Mouse (Mus musculus): ENCODE data around the gene Zfp800. TPM values are rescaled to one million over a fixed set of nuclear protein-coding genes. Genes with fewer than 3 reads are reported as not detected.

The Zfp800 gene
- polyA plus RNA-seq, 1 experiment from 2014 or later = 21.2 TPM

- Histone ChIP-seq H3K36me3 (ENCODE audit: insufficient read depth, low read length) (no peaks in the 10 kb centered on the region), H3K27ac (ENCODE audit: low read length) (no peak overlapping the region), H3K9me3 (ENCODE audit: low read length) (no peaks in the 10 kb centered on the region), H3K9ac (replicated peaks; ENCODE audit: low read depth) (no peak overlapping the region), H3K4me3 (ENCODE audit: low read depth, low read length) (no peak overlapping the region), H3K4me2 (replicated peaks; ENCODE audit: low read depth, low read length) (no peak overlapping the region), H3K27me3 (replicated peaks; ENCODE audit: insufficient read depth, low read length) (no peaks in the 10 kb centered on the region), H3K4me1 (ENCODE audit: insufficient read depth, low read depth, low read length) (no peaks in the 10 kb centered on the region)
- ATAC-seq = no peak
- TF ChIP-seq EP300 (IDR thresholded peaks at IDR 0.05) = no peak
- TF ChIP-seq CTCF (IDR thresholded peaks at IDR 0.05) = no peak
- WGBS = 72% methylated on average over 4 of the region's 4 CpGs
- DNase-seq (ENCODE audit: low spot score) = no peak
Measured at GRCm38 (mm10) chr6:28341174-28341573, 56.6 kb downstream of the Zfp800 start.

DNA sequence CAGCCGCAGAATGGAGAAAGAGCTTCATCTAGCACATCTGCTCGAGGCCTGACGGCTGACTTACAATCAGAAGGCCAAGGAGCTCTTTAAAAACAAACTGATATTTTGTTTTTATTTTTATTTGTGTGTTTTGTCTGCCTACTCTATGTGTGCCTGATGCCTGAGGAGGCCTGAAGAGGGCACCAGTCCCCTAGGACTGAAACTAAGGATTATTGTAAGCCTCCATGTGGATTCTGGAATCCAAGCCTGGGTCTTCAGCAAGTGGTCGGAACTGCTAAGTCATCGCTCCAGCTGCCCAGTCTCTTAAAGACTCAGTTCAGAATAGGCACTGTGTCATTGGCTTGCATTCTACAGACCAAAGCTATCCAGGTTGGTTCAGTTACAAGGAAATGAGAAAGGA, 58.4 kb downstream of the Zfp800 start:
- Histone ChIP-seq H3K36me3 (ENCODE audit: insufficient read depth, low read length) (no peaks in the 10 kb centered on the region), H3K27me3 (replicated peaks; ENCODE audit: insufficient read depth, low read length) (no peaks in the 10 kb centered on the region), H3K4me3 (ENCODE audit: low read depth, low read length) (no peak overlapping the region), H3K9ac (replicated peaks; ENCODE audit: low read depth) (no peak overlapping the region), H3K27ac (ENCODE audit: low read length) (no peak overlapping the region), H3K4me2 (replicated peaks; ENCODE audit: low read depth, low read length) (no peak overlapping the region), H3K9me3 (ENCODE audit: low read length) (no peaks in the 10 kb centered on the region), H3K4me1 (ENCODE audit: insufficient read depth, low read depth, low read length) (no peaks in the 10 kb centered on the region)
- ATAC-seq (no peak), DNase-seq (ENCODE audit: low spot score) (no peak)
- WGBS = 82% methylated on average over 5 of the region's 5 CpGs
- TF ChIP-seq CTCF (IDR thresholded peaks at IDR 0.05) (peak; percentile 29; the same call in 1 of the 2 replicates), EP300 (IDR thresholded peaks at IDR 0.05) (no peak)

- Histone ChIP-seq H3K9me3 (ENCODE audit: low read length) (no peaks in the 10 kb centered on the region), H3K9ac (replicated peaks; ENCODE audit: low read depth) (no peak overlapping the region), H3K4me1 (ENCODE audit: insufficient read depth, low read depth, low read length) (no peaks in the 10 kb centered on the region), H3K36me3 (ENCODE audit: insufficient read depth, low read length) (no peaks in the 10 kb centered on the region), H3K4me2 (replicated peaks; ENCODE audit: low read depth, low read length) (no peak overlapping the region), H3K27ac (ENCODE audit: low read length) (no peak overlapping the region), H3K27me3 (replicated peaks; ENCODE audit: insufficient read depth, low read length) (no peaks in the 10 kb centered on the region), H3K4me3 (ENCODE audit: low read depth, low read length) (no peak overlapping the region)
- TF ChIP-seq CTCF (IDR thresholded peaks at IDR 0.05) (no peak), EP300 (IDR thresholded peaks at IDR 0.05) (no peak)
- 79% methylated on average over 5 of the region's 5 CpGs for WGBS
- DNase-seq (ENCODE audit: low spot score) (no peak), ATAC-seq (no peak)
Measured at GRCm38 (mm10) chr6:28333696-28334095, 64.1 kb downstream of the Zfp800 start.

- Histone ChIP-seq H3K4me3 (ENCODE audit: low read depth, low read length) (no peak overlapping the region), H3K36me3 (ENCODE audit: insufficient read depth, low read length) (no peaks in the 10 kb centered on the region), H3K27me3 (replicated peaks; ENCODE audit: insufficient read depth, low read length) (no peaks in the 10 kb centered on the region), H3K27ac (ENCODE audit: low read length) (no peak overlapping the region), H3K4me2 (replicated peaks; ENCODE audit: low read depth, low read length) (no peak overlapping the region), H3K4me1 (ENCODE audit: insufficient read depth, low read depth, low read length) (no peaks in the 10 kb centered on the region), H3K9ac (replicated peaks; ENCODE audit: low read depth) (no peak overlapping the region), H3K9me3 (ENCODE audit: low read length) (no peaks in the 10 kb centered on the region)
- DNase-seq (ENCODE audit: low spot score) (no peak), ATAC-seq (no peak)
- 81% methylated on average over 3 of the region's 3 CpGs for WGBS
- TF ChIP-seq EP300 (IDR thresholded peaks at IDR 0.05) = no peak
- no peak for TF ChIP-seq CTCF (IDR thresholded peaks at IDR 0.05)
Measured at GRCm38 (mm10) chr6:28332546-28332945, 65.3 kb downstream of the Zfp800 start.

- H3K4me2 ChIP-seq (replicated peaks; ENCODE audit: low read depth, low read length) = no peak overlapping the region
- 62% methylated on average over 6 of the region's 6 CpGs for whole genome bisulfite sequencing
- ATAC-seq (no peak), DNase-seq (ENCODE audit: low spot score) (no peak)
- H3K27me3 ChIP-seq (replicated peaks; ENCODE audit: insufficient read depth, low read length) = no peaks in the 10 kb centered on the region
- no peak overlapping the region for H3K27ac ChIP-seq (ENCODE audit: low read length)
- no peak overlapping the region for H3K9ac ChIP-seq (replicated peaks; ENCODE audit: low read depth)
- no peaks in the 10 kb centered on the region for H3K36me3 ChIP-seq (ENCODE audit: insufficient read depth, low read length)
- H3K4me3 ChIP-seq (ENCODE audit: low read depth, low read length) = no peak overlapping the region
- no peaks in the 10 kb centered on the region for H3K9me3 ChIP-seq (ENCODE audit: low read length)
- no peaks in the 10 kb centered on the region for H3K4me1 ChIP-seq (ENCODE audit: insufficient read depth, low read depth, low read length)
- TF ChIP-seq EP300 (IDR thresholded peaks at IDR 0.05) (no peak), CTCF (IDR thresholded peaks at IDR 0.05) (no peak)
Measured at GRCm38 (mm10) chr6:28329815-28330214, 68.0 kb downstream of the Zfp800 start.

DNA sequence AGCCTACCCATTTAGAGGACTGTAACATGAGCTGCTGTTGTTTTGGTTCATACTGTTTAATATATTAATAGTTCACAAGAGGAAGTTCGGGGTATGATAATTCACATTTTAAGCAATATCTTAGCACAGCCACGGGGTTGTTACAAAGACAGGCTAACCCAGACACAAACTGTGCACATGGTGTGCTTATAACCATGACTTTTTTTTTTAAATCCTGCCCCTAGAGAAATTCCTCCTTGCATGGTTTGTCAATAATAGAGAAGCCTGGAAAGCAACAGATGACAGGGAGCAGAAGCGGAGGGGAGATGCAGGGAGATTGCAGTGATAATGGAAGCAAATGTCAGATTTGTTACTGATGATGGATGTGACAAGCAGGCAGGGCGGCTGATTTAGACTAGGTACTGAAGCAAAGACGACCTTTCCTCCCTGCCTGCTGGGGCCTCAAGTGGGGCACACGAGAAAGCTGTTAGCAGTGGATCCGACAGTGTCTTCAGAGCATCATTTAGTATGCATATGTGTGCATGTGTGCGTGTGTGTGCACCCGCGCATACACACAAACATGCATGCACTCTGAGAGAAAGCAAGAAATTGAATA, 68.7 kb downstream of the Zfp800 start:
- no peak for ATAC-seq
- no peak overlapping the region for H3K4me3 ChIP-seq (ENCODE audit: low read depth, low read length)
- H3K4me2 ChIP-seq (replicated peaks; ENCODE audit: low read depth, low read length) = no peak overlapping the region
- no peak for DNase-seq (ENCODE audit: low spot score)
- H3K4me1 ChIP-seq (ENCODE audit: insufficient read depth, low read depth, low read length) = no peaks in the 10 kb centered on the region
- no peak for TF ChIP-seq CTCF (IDR thresholded peaks at IDR 0.05)
- no peak for TF ChIP-seq EP300 (IDR thresholded peaks at IDR 0.05)
- no peak overlapping the region for H3K9ac ChIP-seq (replicated peaks; ENCODE audit: low read depth)
- no peaks in the 10 kb centered on the region for H3K9me3 ChIP-seq (ENCODE audit: low read length)
- H3K27ac ChIP-seq (ENCODE audit: low read length) = no peak overlapping the region
- no peaks in the 10 kb centered on the region for H3K36me3 ChIP-seq (ENCODE audit: insufficient read depth, low read length)
- no peaks in the 10 kb centered on the region for H3K27me3 ChIP-seq (replicated peaks; ENCODE audit: insufficient read depth, low read length)
- WGBS = 60% methylated on average over 10 of the region's 10 CpGs

GRCm38 (mm10) chr6:28326720-28327119, 71.1 kb downstream of the Zfp800 start:
- H3K4me1 ChIP-seq (ENCODE audit: insufficient read depth, low read depth, low read length) = no peaks in the 10 kb centered on the region

More at GRCm38 (mm10) chr6:28326720-28327119, 71.1 kb downstream of the Zfp800 start:
- no peak overlapping the region for H3K4me3 ChIP-seq (ENCODE audit: low read depth, low read length)
- no peak for TF ChIP-seq CTCF (IDR thresholded peaks at IDR 0.05)
- no peak for TF ChIP-seq EP300 (IDR thresholded peaks at IDR 0.05)
- no peaks in the 10 kb centered on the region for H3K36me3 ChIP-seq (ENCODE audit: insufficient read depth, low read length)
- 82% methylated on average over 3 of the region's 3 CpGs for WGBS
- H3K27me3 ChIP-seq (replicated peaks; ENCODE audit: insufficient read depth, low read length) = no peaks in the 10 kb centered on the region
- no peaks in the 10 kb centered on the region for H3K9me3 ChIP-seq (ENCODE audit: low read length)
- H3K4me2 ChIP-seq (replicated peaks; ENCODE audit: low read depth, low read length) = no peak overlapping the region
- no peak for DNase-seq (ENCODE audit: low spot score)
- ATAC-seq = no peak
- no peak overlapping the region for H3K9ac ChIP-seq (replicated peaks; ENCODE audit: low read depth)
- no peak overlapping the region for H3K27ac ChIP-seq (ENCODE audit: low read length)

Measured in lung, postnatal 0 days (tissue).